Mouse (Mus musculus): ENCODE measurements around the gene Tmco4.
"Not testable (repeated sequence)": the region's sequence is repeated elsewhere in the genome, so short reads cannot be mapped to it uniquely, and the experiment has no call there.

The Tmco4 gene

GRCm38 (mm10) chr4:138973719-138974115, 1.0 kb downstream of the Tmco4 start:
- no peak for DNase-seq (ENCODE audit: low spot score)

GRCm38 (mm10) chr4:138974540-138974939, 1.9 kb downstream of the Tmco4 start:
- DNase-seq (ENCODE audit: low spot score), result not testable (repeated sequence)

GRCm38 (mm10) chr4:138975194-138975593, 2.5 kb downstream of the Tmco4 start:
- DNase-seq (ENCODE audit: low spot score), result no peak

- DNase-seq (ENCODE audit: low spot score), result no peak
Observed at GRCm38 (mm10) chr4:138976046-138976445, 3.4 kb downstream of the Tmco4 start.

- DNase-seq (ENCODE audit: low spot score), result no peak
Observed at GRCm38 (mm10) chr4:138980021-138980420, 7.3 kb downstream of the Tmco4 start.

- no peak for DNase-seq (ENCODE audit: low spot score)
Observed at GRCm38 (mm10) chr4:138980771-138981420, 8.2 kb downstream of the Tmco4 start.

- no peak for DNase-seq (ENCODE audit: low spot score)
Observed at GRCm38 (mm10) chr4:138983422-138983821, 10.7 kb downstream of the Tmco4 start.

- DNase-seq (ENCODE audit: low spot score), result no peak
Observed at GRCm38 (mm10) chr4:138984744-138985143, 12.1 kb downstream of the Tmco4 start.

GRCm38 (mm10) chr4:138986280-138986679, 13.6 kb downstream of the Tmco4 start:
- no peak for DNase-seq (ENCODE audit: low spot score)

GRCm38 (mm10) chr4:138994389-138994788, 21.7 kb downstream of the Tmco4 start:
- no peak for DNase-seq (ENCODE audit: low spot score)

- no peak for DNase-seq (ENCODE audit: low spot score)
Observed at GRCm38 (mm10) chr4:138996410-138996809, 23.7 kb downstream of the Tmco4 start.

- DNase-seq (ENCODE audit: low spot score), result no peak
Observed at GRCm38 (mm10) chr4:138997121-138997520, 24.4 kb downstream of the Tmco4 start.

GRCm38 (mm10) chr4:138998611-138999010, 25.9 kb downstream of the Tmco4 start:
- no peak for DNase-seq (ENCODE audit: low spot score)

- no peak for DNase-seq (ENCODE audit: low spot score)
Observed at GRCm38 (mm10) chr4:139001026-139001425, 28.3 kb downstream of the Tmco4 start.

GRCm38 (mm10) chr4:139001433-139001832, 28.7 kb downstream of the Tmco4 start:
- DNase-seq (ENCODE audit: low spot score), result no peak

- no peak for DNase-seq (ENCODE audit: low spot score)
Observed at GRCm38 (mm10) chr4:139004067-139004466, 31.4 kb downstream of the Tmco4 start.

GRCm38 (mm10) chr4:139005214-139005613, 32.5 kb downstream of the Tmco4 start:
- DNase-seq (ENCODE audit: low spot score), result no peak

- DNase-seq (ENCODE audit: low spot score), result no peak
Observed at GRCm38 (mm10) chr4:139007353-139007752, 34.7 kb downstream of the Tmco4 start.

- DNase-seq (ENCODE audit: low spot score), result no peak
Observed at GRCm38 (mm10) chr4:139007981-139008536, 35.4 kb downstream of the Tmco4 start.

- no peak for DNase-seq (ENCODE audit: low spot score)
Observed at GRCm38 (mm10) chr4:139011201-139011702, 38.6 kb downstream of the Tmco4 start.

- peak; percentile 52 for DNase-seq (ENCODE audit: low spot score)
Observed at GRCm38 (mm10) chr4:139013281-139013680, 40.6 kb downstream of the Tmco4 start.

- DNase-seq (ENCODE audit: low spot score), result no peak
Observed at GRCm38 (mm10) chr4:139014793-139015192, 42.1 kb downstream of the Tmco4 start.

- DNase-seq (ENCODE audit: low spot score), result no peak
Observed at GRCm38 (mm10) chr4:139018388-139018787, 45.7 kb downstream of the Tmco4 start.

GRCm38 (mm10) chr4:139018976-139019375, 46.3 kb downstream of the Tmco4 start:
- no peak for DNase-seq (ENCODE audit: low spot score)

Data from ovary, adult 18-20 months (tissue).